Mouse (Mus musculus) MEL-GATA-1-ER (cell line): ENCODE results near the gene Lss.

Experiments
- DNase-seq: peaks from one replicate; pipeline ENCODE4 v3.0.0-alpha.2; 2012; ENCODE audit warnings: low read depth; ENCODE audit errors: extremely low read depth

The Lss gene

DNA sequence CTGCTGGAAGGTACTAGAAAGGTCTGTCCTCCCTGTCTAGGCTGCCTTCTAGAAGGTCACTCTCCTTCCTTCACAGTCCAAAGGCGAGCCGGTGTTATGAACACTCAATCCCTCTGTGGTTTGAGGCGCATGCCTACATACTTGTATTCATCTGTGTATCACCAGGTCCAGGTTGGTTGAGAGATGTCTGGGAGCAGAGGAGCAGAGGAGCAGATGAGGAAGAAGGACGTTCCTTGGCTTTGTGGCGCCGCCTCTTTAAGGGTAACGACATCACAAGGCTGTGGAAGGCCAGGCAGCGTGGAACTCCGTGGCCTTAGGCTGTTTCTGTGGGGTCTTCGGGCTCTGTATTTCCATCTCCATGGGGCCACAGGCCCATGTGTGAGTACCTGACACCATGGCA, 30.6 kb downstream of the Lss start, which contains the start of gene Spatc1l:
Gene Spatc1l (plus strand): TSS at position 301 of the 400 bp plus-strand sequence.
- no peak for DNase-seq

GRCm38 (mm10) chr10:76569996-76570685, 38.8 kb downstream of the Lss start:
- DNase-seq = no peak

- DNase-seq = peak; percentile 32
Observed at GRCm38 (mm10) chr10:76571070-76571469, 39.7 kb downstream of the Lss start.

DNA sequence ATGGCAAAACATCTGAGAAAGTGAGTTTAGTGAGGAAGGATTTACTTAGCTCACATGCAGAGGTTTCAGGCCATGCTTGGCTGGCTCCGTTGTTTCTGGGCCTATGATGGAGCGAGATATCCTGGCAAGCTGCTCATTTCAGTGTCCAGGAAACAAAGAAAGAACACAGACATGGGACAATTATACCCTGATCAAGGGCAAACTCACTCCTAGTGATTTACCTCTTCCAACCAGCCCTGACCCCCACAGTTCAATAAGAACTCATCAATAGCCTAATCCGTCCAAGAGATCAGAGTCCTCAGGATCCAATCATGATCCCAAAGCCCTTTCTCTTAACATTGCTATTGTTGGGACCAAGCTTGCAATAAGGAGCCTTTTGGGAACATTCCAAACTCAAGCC, 40.8 kb downstream of the Lss start:
- DNase-seq = no peak

- DNase-seq = no peak
Observed at GRCm38 (mm10) chr10:76575374-76575773, 44.0 kb downstream of the Lss start, which contains the start of gene Ftcd. Ftcd (plus strand) TSS chr10:76575648.

DNA sequence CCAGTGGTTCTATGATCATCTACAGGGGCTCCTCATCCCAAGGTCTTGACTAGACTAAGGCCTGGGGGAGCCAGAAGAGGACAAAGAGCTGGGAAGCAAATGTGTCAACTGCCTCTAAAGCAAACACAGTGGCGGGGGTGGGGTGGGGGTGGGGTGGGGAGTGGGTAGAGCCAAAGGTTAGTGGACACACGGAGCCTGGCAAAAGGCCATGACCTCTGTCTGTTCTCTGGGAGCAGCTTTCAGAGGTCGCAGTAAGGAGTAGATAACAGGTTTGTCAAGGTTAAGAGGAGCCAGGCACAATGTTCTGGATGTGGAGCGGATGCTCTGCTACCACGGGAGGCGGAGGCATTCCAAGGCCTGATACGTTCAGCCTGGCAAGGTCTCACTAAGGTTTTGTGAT, 45.5 kb downstream of the Lss start:
- DNase-seq = no peak

GRCm38 (mm10) chr10:76584138-76584537, 52.8 kb downstream of the Lss start:
- no peak for DNase-seq

GRCm38 (mm10) chr10:76586190-76586589, 54.8 kb downstream of the Lss start:
- DNase-seq = no peak

GRCm38 (mm10) chr10:76590197-76590596, 58.8 kb downstream of the Lss start:
- no peak for DNase-seq

DNA sequence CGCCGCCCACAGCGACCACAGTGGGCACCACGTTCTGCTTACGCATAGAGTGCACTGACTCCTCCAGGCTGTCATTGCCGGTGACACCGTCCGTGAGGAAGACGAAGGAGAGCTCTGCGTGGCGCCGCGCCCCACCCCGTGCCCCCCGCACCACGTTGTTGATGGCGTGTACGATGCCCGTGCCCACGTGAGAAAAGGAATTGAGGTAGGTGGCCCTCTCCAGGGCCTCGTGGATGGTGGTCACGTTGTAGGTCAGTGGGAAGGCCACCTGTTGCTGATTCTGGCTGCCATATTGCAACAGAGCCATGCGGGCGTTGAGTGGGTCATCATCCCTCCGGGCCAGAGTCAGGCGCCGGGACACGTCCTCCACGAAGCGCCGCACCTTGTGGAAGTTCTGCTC, 65.0 kb downstream of the Lss start:
- no peak for DNase-seq

DNA sequence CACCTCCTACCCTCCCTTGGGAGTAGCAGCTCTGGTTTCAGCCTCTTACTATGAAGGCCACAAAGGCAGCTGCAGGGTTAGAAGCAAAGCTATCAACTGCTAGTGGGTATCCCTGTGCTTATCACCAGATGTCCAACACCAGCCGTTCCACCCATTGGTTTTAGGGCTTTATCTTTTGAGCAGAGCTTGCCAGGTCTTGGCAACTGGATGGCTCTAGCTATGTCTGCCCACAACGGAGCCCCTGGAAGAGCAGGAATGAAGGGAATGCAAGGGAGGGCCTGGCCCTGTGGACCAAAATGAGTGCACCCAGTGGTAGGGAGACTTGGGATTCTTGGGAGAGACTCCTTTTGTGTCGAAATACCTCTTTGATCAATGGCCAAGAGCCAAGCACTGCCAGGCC, 71.3 kb downstream of the Lss start:
- DNase-seq = no peak
